Mouse (Mus musculus): ENCODE measurements around the gene Prkcg. TPM values are rescaled to one million over a fixed set of nuclear protein-coding genes. Genes with fewer than 3 reads are reported as not detected.

Gene Prkcg
- polyA plus RNA-seq, 1 experiment from 2014 or later: not detected

GRCm38 (mm10) chr7:3360678-3361077, 71.7 kb downstream of the Prkcg start:
- Histone ChIP-seq H3K4me2 (ENCODE audit: low read depth, low read length) (no peak overlapping the region), H3K36me3 (ENCODE audit: control insufficient read depth, insufficient read depth) (no peaks in the 10 kb centered on the region), H3K27me3 (ENCODE audit: control insufficient read depth, insufficient read depth, low read depth, low read length) (no peaks in the 10 kb centered on the region), H3K9me3 (replicated peaks; ENCODE audit: control insufficient read depth, low read length) (no peaks in the 10 kb centered on the region), H3K4me3 (ENCODE audit: low read depth, low read length) (no peak overlapping the region), H3K9ac (ENCODE audit: low read depth, low read length) (no peak overlapping the region), H3K27ac (ENCODE audit: low read length) (no peak overlapping the region), H3K4me1 (ENCODE audit: control insufficient read depth, low read depth, low read length) (no peaks in the 10 kb centered on the region)
- no peak for ATAC-seq (ENCODE audit: low read depth)
- WGBS (ENCODE audit: insufficient replicate concordance): 54% methylated on average over 1 of the region's 1 CpGs

- Histone ChIP-seq H3K27me3 (ENCODE audit: control insufficient read depth, insufficient read depth, low read depth, low read length) (peaks cover 20% of the 10 kb centered on the region), H3K9ac (ENCODE audit: low read depth, low read length) (no peak overlapping the region)
- WGBS (ENCODE audit: insufficient replicate concordance): 13% methylated on average over 11 of the region's 11 CpGs
These were observed 76.7 kb downstream of the Prkcg start for GRCm38 (mm10) chr7:3365547-3366279.

GRCm38 (mm10) chr7:3366705-3367516, 77.9 kb downstream of the Prkcg start:
- no peak overlapping the region for H3K4me3 ChIP-seq (ENCODE audit: low read depth, low read length)
- no peak for ATAC-seq (ENCODE audit: low read depth)
- WGBS (ENCODE audit: insufficient replicate concordance): 4% methylated on average over 42 of the region's 42 CpGs
- H3K36me3 ChIP-seq (ENCODE audit: control insufficient read depth, insufficient read depth): no peaks in the 10 kb centered on the region
- H3K27me3 ChIP-seq (ENCODE audit: control insufficient read depth, insufficient read depth, low read depth, low read length): peaks cover 20% of the 10 kb centered on the region
- no peak overlapping the region for H3K9ac ChIP-seq (ENCODE audit: low read depth, low read length)
- H3K4me1 ChIP-seq (ENCODE audit: control insufficient read depth, low read depth, low read length): no peaks in the 10 kb centered on the region
- no peak overlapping the region for H3K27ac ChIP-seq (ENCODE audit: low read length)
- H3K9me3 ChIP-seq (replicated peaks; ENCODE audit: control insufficient read depth, low read length): no peaks in the 10 kb centered on the region
- no peak overlapping the region for H3K4me2 ChIP-seq (ENCODE audit: low read depth, low read length)

More at GRCm38 (mm10) chr7:3365547-3366279, 76.7 kb downstream of the Prkcg start:
- no peaks in the 10 kb centered on the region for H3K36me3 ChIP-seq (ENCODE audit: control insufficient read depth, insufficient read depth)
- H3K4me1 ChIP-seq (ENCODE audit: control insufficient read depth, low read depth, low read length): no peaks in the 10 kb centered on the region
- no peaks in the 10 kb centered on the region for H3K9me3 ChIP-seq (replicated peaks; ENCODE audit: control insufficient read depth, low read length)
- no peak overlapping the region for H3K4me2 ChIP-seq (ENCODE audit: low read depth, low read length)
- H3K27ac ChIP-seq (ENCODE audit: low read length): no peak overlapping the region
- ATAC-seq (ENCODE audit: low read depth): no peak
- no peak overlapping the region for H3K4me3 ChIP-seq (ENCODE audit: low read depth, low read length)

- Histone ChIP-seq H3K27me3 (ENCODE audit: control insufficient read depth, insufficient read depth, low read depth, low read length) (peaks cover 20% of the 10 kb centered on the region), H3K9me3 (replicated peaks; ENCODE audit: control insufficient read depth, low read length) (no peaks in the 10 kb centered on the region), H3K4me3 (ENCODE audit: low read depth, low read length) (no peak overlapping the region), H3K27ac (ENCODE audit: low read length) (no peak overlapping the region), H3K9ac (ENCODE audit: low read depth, low read length) (no peak overlapping the region), H3K36me3 (ENCODE audit: control insufficient read depth, insufficient read depth) (no peaks in the 10 kb centered on the region), H3K4me2 (ENCODE audit: low read depth, low read length) (no peak overlapping the region), H3K4me1 (ENCODE audit: control insufficient read depth, low read depth, low read length) (no peaks in the 10 kb centered on the region)
- ATAC-seq (ENCODE audit: low read depth): no peak
- WGBS (ENCODE audit: insufficient replicate concordance): 5% methylated on average over 10 of the region's 11 CpGs
These were observed 78.6 kb downstream of the Prkcg start for GRCm38 (mm10) chr7:3367569-3367968.

GRCm38 (mm10) chr7:3368311-3368710, 79.3 kb downstream of the Prkcg start:
- Histone ChIP-seq H3K9ac (ENCODE audit: low read depth, low read length) (no peak overlapping the region), H3K4me1 (ENCODE audit: control insufficient read depth, low read depth, low read length) (no peaks in the 10 kb centered on the region), H3K27ac (ENCODE audit: low read length) (no peak overlapping the region), H3K4me3 (ENCODE audit: low read depth, low read length) (no peak overlapping the region), H3K9me3 (replicated peaks; ENCODE audit: control insufficient read depth, low read length) (no peaks in the 10 kb centered on the region), H3K27me3 (ENCODE audit: control insufficient read depth, insufficient read depth, low read depth, low read length) (peaks cover 20% of the 10 kb centered on the region), H3K4me2 (ENCODE audit: low read depth, low read length) (no peak overlapping the region), H3K36me3 (ENCODE audit: control insufficient read depth, insufficient read depth) (no peaks in the 10 kb centered on the region)
- no peak for ATAC-seq (ENCODE audit: low read depth)
- WGBS (ENCODE audit: insufficient replicate concordance): 19% methylated on average over 12 of the region's 12 CpGs

- Histone ChIP-seq H3K4me1 (ENCODE audit: control insufficient read depth, low read depth, low read length) (no peaks in the 10 kb centered on the region), H3K4me2 (ENCODE audit: low read depth, low read length) (no peak overlapping the region), H3K36me3 (ENCODE audit: control insufficient read depth, insufficient read depth) (no peaks in the 10 kb centered on the region), H3K9me3 (replicated peaks; ENCODE audit: control insufficient read depth, low read length) (no peaks in the 10 kb centered on the region), H3K4me3 (ENCODE audit: low read depth, low read length) (no peak overlapping the region), H3K27me3 (ENCODE audit: control insufficient read depth, insufficient read depth, low read depth, low read length) (peaks cover 20% of the 10 kb centered on the region), H3K9ac (ENCODE audit: low read depth, low read length) (no peak overlapping the region), H3K27ac (ENCODE audit: low read length) (no peak overlapping the region)
- ATAC-seq (ENCODE audit: low read depth): no peak
- WGBS (ENCODE audit: insufficient replicate concordance): 40% methylated on average over 6 of the region's 6 CpGs
These were observed 80.2 kb downstream of the Prkcg start for GRCm38 (mm10) chr7:3369189-3369588.

- H3K4me2 ChIP-seq (ENCODE audit: low read depth, low read length): no peak overlapping the region
- H3K4me3 ChIP-seq (ENCODE audit: low read depth, low read length): no peak overlapping the region
- no peaks in the 10 kb centered on the region for H3K36me3 ChIP-seq (ENCODE audit: control insufficient read depth, insufficient read depth)
- ATAC-seq (ENCODE audit: low read depth): no peak
- 42% methylated on average over 4 of the region's 4 CpGs for WGBS (ENCODE audit: insufficient replicate concordance)
- no peak overlapping the region for H3K9ac ChIP-seq (ENCODE audit: low read depth, low read length)
- no peak overlapping the region for H3K27ac ChIP-seq (ENCODE audit: low read length)
- H3K4me1 ChIP-seq (ENCODE audit: control insufficient read depth, low read depth, low read length): no peaks in the 10 kb centered on the region
- no peaks in the 10 kb centered on the region for H3K9me3 ChIP-seq (replicated peaks; ENCODE audit: control insufficient read depth, low read length)
- H3K27me3 ChIP-seq (ENCODE audit: control insufficient read depth, insufficient read depth, low read depth, low read length): peaks cover 20% of the 10 kb centered on the region
These were observed 81.4 kb downstream of the Prkcg start for GRCm38 (mm10) chr7:3370407-3370806.

- no peak overlapping the region for H3K4me2 ChIP-seq (ENCODE audit: low read depth, low read length)
- H3K27ac ChIP-seq (ENCODE audit: low read length): no peak overlapping the region
- H3K36me3 ChIP-seq (ENCODE audit: control insufficient read depth, insufficient read depth): no peaks in the 10 kb centered on the region
- no peaks in the 10 kb centered on the region for H3K9me3 ChIP-seq (replicated peaks; ENCODE audit: control insufficient read depth, low read length)
- H3K4me3 ChIP-seq (ENCODE audit: low read depth, low read length): no peak overlapping the region
- no peak for ATAC-seq (ENCODE audit: low read depth)
- WGBS (ENCODE audit: insufficient replicate concordance): 55% methylated on average over 2 of the region's 2 CpGs
- H3K9ac ChIP-seq (ENCODE audit: low read depth, low read length): no peak overlapping the region
- H3K27me3 ChIP-seq (ENCODE audit: control insufficient read depth, insufficient read depth, low read depth, low read length): peaks cover 9% of the 10 kb centered on the region
- H3K4me1 ChIP-seq (ENCODE audit: control insufficient read depth, low read depth, low read length): no peaks in the 10 kb centered on the region
These were observed 83.4 kb downstream of the Prkcg start for GRCm38 (mm10) chr7:3372376-3372775.

- Histone ChIP-seq H3K4me3 (ENCODE audit: low read depth, low read length) (no peak overlapping the region), H3K4me2 (ENCODE audit: low read depth, low read length) (no peak overlapping the region), H3K27ac (ENCODE audit: low read length) (no peak overlapping the region), H3K9ac (ENCODE audit: low read depth, low read length) (no peak overlapping the region), H3K27me3 (ENCODE audit: control insufficient read depth, insufficient read depth, low read depth, low read length) (0 out of 2 replicates have a peak, but pooled peaks cover 4% of the 10 kb centered on the region), H3K36me3 (ENCODE audit: control insufficient read depth, insufficient read depth) (no peaks in the 10 kb centered on the region), H3K9me3 (replicated peaks; ENCODE audit: control insufficient read depth, low read length) (no peaks in the 10 kb centered on the region), H3K4me1 (ENCODE audit: control insufficient read depth, low read depth, low read length) (no peaks in the 10 kb centered on the region)
- no peak for ATAC-seq (ENCODE audit: low read depth)
- WGBS (ENCODE audit: insufficient replicate concordance): 60% methylated on average over 8 of the region's 8 CpGs
These were observed 84.8 kb downstream of the Prkcg start for GRCm38 (mm10) chr7:3373754-3374153.

Measured in liver, embryonic 16.5 days (tissue).